Comparison of ENCODE assay signal across 8 mouse cellular contexts in genomic region chr7:45628364-45629294, GRCm38 (mm10). TPM values are rescaled to one million over a fixed set of nuclear protein-coding genes. Genes with fewer than 3 reads are reported as not detected.
A peak's percentile ranks its signal among the peaks of the same experiment; 100 is the strongest.
DNase-seq lines count a peak whose midpoint lies in the region; ATAC-seq and TF ChIP-seq lines count a peak whose summit lies in the region.

No protein-coding gene starts in this region.

- peak; percentile 61 for ATAC-seq in embryonic facial prominence, embryonic 12.5 days (ENCODE audit: insufficient number of reproducible peaks, insufficient read depth, low FRiP score, low TSS enrichment)
- peak; percentile 56 for ATAC-seq in limb, embryonic 12.5 days (ENCODE audit: insufficient number of reproducible peaks, insufficient read depth, low FRiP score, low TSS enrichment, low read depth)
- peak; percentile 82 for ATAC-seq in midbrain, embryonic 14.5 days (ENCODE audit: low FRiP score, low TSS enrichment)

- H3K4me3 ChIP-seq in embryonic facial prominence, embryonic 12.5 days, result peak overlapping the region; percentile 59
- H3K4me3 ChIP-seq in heart, adult 2 months, result peak overlapping the region; percentile 65
- peak overlapping the region; percentile 61 for H3K4me3 ChIP-seq in limb, embryonic 12.5 days (replicated peaks)
- H3K4me3 ChIP-seq in midbrain, embryonic 14.5 days (replicated peaks; ENCODE audit: low read depth, low read length), result peak overlapping the region; percentile 56
- H3K4me3 ChIP-seq in small intestine, adult 2 months (ENCODE audit: low read depth, low read length), result peak overlapping the region; percentile 59

- no peak; the same call in 1 of the 2 replicates for TF ChIP-seq CTCF in heart, adult 2 months (IDR thresholded peaks at IDR 0.05)
- TF ChIP-seq CTCF in small intestine, adult 2 months (IDR thresholded peaks at IDR 0.05; ENCODE audit: extremely low read depth, insufficient read length, insufficient replicate concordance, low read depth, low read length), result peak; percentile 87

- peak overlapping the region; percentile 98 for H3K4me2 ChIP-seq in embryonic facial prominence, embryonic 12.5 days (replicated peaks)
- peak overlapping the region; percentile 88 for H3K4me2 ChIP-seq in limb, embryonic 12.5 days
- H3K4me2 ChIP-seq in midbrain, embryonic 14.5 days (ENCODE audit: low read length), result peak overlapping the region; percentile 95

- H3K36me3 ChIP-seq in embryonic facial prominence, embryonic 12.5 days, result no peaks in the 10 kb centered on the region
- peaks cover 15% of the 10 kb centered on the region for H3K36me3 ChIP-seq in heart, adult 2 months (ENCODE audit: control insufficient read depth, insufficient read depth, low read length)
- H3K36me3 ChIP-seq in limb, embryonic 12.5 days, result no peaks in the 10 kb centered on the region
- H3K36me3 ChIP-seq in midbrain, embryonic 14.5 days (ENCODE audit: control insufficient read depth, insufficient read depth, low read length), result no peaks in the 10 kb centered on the region
- H3K36me3 ChIP-seq in small intestine, adult 2 months (ENCODE audit: control insufficient read depth, insufficient read depth, low read length), result no peaks in the 10 kb centered on the region

- TF ChIP-seq POLR2A in heart, adult 2 months (IDR thresholded peaks at IDR 0.05; ENCODE audit: insufficient read depth, low read depth, low read length), result peak; percentile 55; the same call in 1 of the 2 replicates
- TF ChIP-seq POLR2A in small intestine, adult 2 months (IDR thresholded peaks at IDR 0.05; ENCODE audit: low read depth, low read length), result no peak; the same call in 1 of the 2 replicates

- intact Hi-C loops in heart, adult 2 months (cut with DNase I), result loop anchor here (1.0 kb wide), 1 partner anchor 54 kb away; no protein-coding TSS in a partner anchor

- peaks cover 9% of the 10 kb centered on the region for H3K4me1 ChIP-seq in embryonic facial prominence, embryonic 12.5 days
- peaks cover 3% of the 10 kb centered on the region for H3K4me1 ChIP-seq in heart, adult 2 months (ENCODE audit: control insufficient read depth, insufficient read depth, low read length)
- H3K4me1 ChIP-seq in limb, embryonic 12.5 days (replicated peaks), result peaks cover 11% of the 10 kb centered on the region
- peaks cover 6% of the 10 kb centered on the region; the same call in 1 of the 2 replicates for H3K4me1 ChIP-seq in midbrain, embryonic 14.5 days (ENCODE audit: control insufficient read depth, insufficient read depth, low read length)
- no peaks in the 10 kb centered on the region; the same call in 1 of the 2 replicates for H3K4me1 ChIP-seq in small intestine, adult 2 months (ENCODE audit: control insufficient read depth, insufficient read depth, insufficient read length, low read length)

- 1% methylated on average over 105 of the region's 105 CpGs for WGBS in embryonic facial prominence, embryonic 12.5 days
- WGBS in heart, adult 2 months, result 2% methylated on average over 102 of the region's 105 CpGs
- WGBS in limb, embryonic 12.5 days, result 1% methylated on average over 105 of the region's 105 CpGs
- under 1% methylated on average over 99 of the region's 105 CpGs for WGBS in midbrain, embryonic 14.5 days
- WGBS in small intestine, adult 2 months, result 2% methylated on average over 104 of the region's 105 CpGs

- no peaks in the 10 kb centered on the region for H3K9me3 ChIP-seq in embryonic facial prominence, embryonic 12.5 days
- no peaks in the 10 kb centered on the region for H3K9me3 ChIP-seq in limb, embryonic 12.5 days
- no peaks in the 10 kb centered on the region for H3K9me3 ChIP-seq in midbrain, embryonic 14.5 days (ENCODE audit: control insufficient read depth, low read length)

- no peaks in the 10 kb centered on the region; the same call in 1 of the 2 replicates for H3K79me2 ChIP-seq in heart, adult 2 months (replicated peaks; ENCODE audit: control insufficient read depth, insufficient read depth, low read length)

- peak overlapping the region; percentile 75 for H3K9ac ChIP-seq in embryonic facial prominence, embryonic 12.5 days
- peak overlapping the region; percentile 78 for H3K9ac ChIP-seq in heart, adult 2 months (ENCODE audit: low read depth, low read length)
- H3K9ac ChIP-seq in limb, embryonic 12.5 days (replicated peaks), result peak overlapping the region; percentile 75
- H3K9ac ChIP-seq in midbrain, embryonic 14.5 days (replicated peaks; ENCODE audit: low read length), result peak overlapping the region; percentile 74

- peak; percentile 82 to 84 for DNase-seq in adrenal gland, postnatal 4 days (ENCODE audit: low spot score in 2 of 2)
- DNase-seq in heart, adult 2 months, result peak; percentile 92 to 93
- DNase-seq in kidney, adult 18-20 months, result peak; percentile 91
- peak; percentile 96 for DNase-seq in midbrain, embryonic 14.5 days
- no peak for DNase-seq in adipocyte (ENCODE audit: low spot score)

- H3K27ac ChIP-seq in embryonic facial prominence, embryonic 12.5 days, result peak overlapping the region; percentile 60; the same call in 1 of the 2 replicates
- peak overlapping the region; percentile 96 for H3K27ac ChIP-seq in heart, adult 2 months
- H3K27ac ChIP-seq in limb, embryonic 12.5 days, result peak overlapping the region; percentile 51; the same call in 1 of the 2 replicates
- H3K27ac ChIP-seq in midbrain, embryonic 14.5 days (replicated peaks; ENCODE audit: low read depth, low read length), result peak overlapping the region; percentile 89
- peak overlapping the region; percentile 17; the same call in 1 of the 2 replicates for H3K27ac ChIP-seq in small intestine, adult 2 months (ENCODE audit: insufficient read depth, low read depth, low read length)

- TF ChIP-seq EP300 in heart, adult 2 months (IDR thresholded peaks at IDR 0.05; ENCODE audit: insufficient read depth, low read depth, low read length), result 0 out of 2 replicates have a peak, but pooled peaks have one; percentile 48

- H3K27me3 ChIP-seq in embryonic facial prominence, embryonic 12.5 days, result peaks cover 29% of the 10 kb centered on the region
- no peaks in the 10 kb centered on the region for H3K27me3 ChIP-seq in heart, adult 2 months (ENCODE audit: control insufficient read depth, insufficient read depth, low read length)
- peaks cover 76% of the 10 kb centered on the region for H3K27me3 ChIP-seq in limb, embryonic 12.5 days
- peaks cover 8% of the 10 kb centered on the region; the same call in 1 of the 2 replicates for H3K27me3 ChIP-seq in midbrain, embryonic 14.5 days (ENCODE audit: control insufficient read depth, insufficient read depth, low read length)
- H3K27me3 ChIP-seq in small intestine, adult 2 months (ENCODE audit: control insufficient read depth, insufficient read depth, low read length), result peaks cover 35% of the 10 kb centered on the region

RNA-seq across cellular contexts. Expression of gene Rasip1, which starts 1.3 kb away (rescaled TPM):
- total RNA-seq in adrenal gland, postnatal 4 days (2021), result 10 to 100 TPM; 31.1 to 31.2 TPM
- 16.4 and 16.8 TPM in 2 replicates for polyA plus RNA-seq in embryonic facial prominence, embryonic 12.5 days (2016; fragmentation: Nextera tagmentation; extraction: Ambion mirVana)
- 10 to 100 TPM; 25.0 to 25.5 TPM for total RNA-seq in heart, adult 2 months (2021)
- polyA plus RNA-seq in heart, adult 2 months (2012; rRNA removed), result 30.5 and 30.9 TPM in 2 replicates
- 11.7 and 13.4 TPM in 2 replicates for polyA plus RNA-seq in limb, embryonic 12.5 days (2016; fragmentation: Nextera tagmentation; extraction: Ambion mirVana)
- polyA plus RNA-seq in midbrain, embryonic 14.5 days (2014; fragmentation: Nextera tagmentation; extraction: Ambion mirVana), result 12.3 and 14.9 TPM in 2 replicates
- 7.2 and 11.6 TPM in 2 replicates for polyA plus RNA-seq in small intestine, adult 2 months (2012; rRNA removed)

RNA-seq across cellular contexts. Expression of gene Izumo1, which starts 7.0 kb away (rescaled TPM):
- total RNA-seq in adrenal gland, postnatal 4 days (2021), result 1 to 10 TPM in 1 of 2 experiments, under 1 TPM in 1; 0.54 to 1.1 TPM
- 0.10 and 0.23 TPM in 2 replicates for polyA plus RNA-seq in embryonic facial prominence, embryonic 12.5 days (2016; fragmentation: Nextera tagmentation; extraction: Ambion mirVana)
- under 1 TPM; 0.26 to 0.27 TPM for total RNA-seq in heart, adult 2 months (2021)
- polyA plus RNA-seq in heart, adult 2 months (2012; rRNA removed), result 0.29 and 0.70 TPM in 2 replicates
- 0.13 and 0.17 TPM in 2 replicates for polyA plus RNA-seq in limb, embryonic 12.5 days (2016; fragmentation: Nextera tagmentation; extraction: Ambion mirVana)
- not detected in 2 replicates for polyA plus RNA-seq in midbrain, embryonic 14.5 days (2014; fragmentation: Nextera tagmentation; extraction: Ambion mirVana)
- 0.24 and 0.25 TPM in 2 replicates for polyA plus RNA-seq in small intestine, adult 2 months (2012; rRNA removed)

RNA-seq across cellular contexts. Expression of gene Mamstr, which starts 11.1 kb away (rescaled TPM):
- 10 to 100 TPM; 11.5 to 14.2 TPM for total RNA-seq in adrenal gland, postnatal 4 days (2021)
- 4.0 and 5.4 TPM in 2 replicates for polyA plus RNA-seq in embryonic facial prominence, embryonic 12.5 days (2016; fragmentation: Nextera tagmentation; extraction: Ambion mirVana)
- 1 to 10 TPM; 3.8 to 4.0 TPM for total RNA-seq in heart, adult 2 months (2021)
- polyA plus RNA-seq in heart, adult 2 months (2012; rRNA removed), result 11.3 and 12.0 TPM in 2 replicates
- 5.7 and 5.9 TPM in 2 replicates for polyA plus RNA-seq in limb, embryonic 12.5 days (2016; fragmentation: Nextera tagmentation; extraction: Ambion mirVana)
- polyA plus RNA-seq in midbrain, embryonic 14.5 days (2014; fragmentation: Nextera tagmentation; extraction: Ambion mirVana), result 3.0 and 4.3 TPM in 2 replicates
- polyA plus RNA-seq in small intestine, adult 2 months (2012; rRNA removed), result 0.63 and 0.84 TPM in 2 replicates

RNA-seq across cellular contexts. Expression of gene Fut1, which starts 11.5 kb away (rescaled TPM):
- under 1 TPM in 1 of 2 experiments, not detected in 1; 0.22 TPM for total RNA-seq in adrenal gland, postnatal 4 days (2021)
- 0.56 and 0.61 TPM in 2 replicates for polyA plus RNA-seq in embryonic facial prominence, embryonic 12.5 days (2016; fragmentation: Nextera tagmentation; extraction: Ambion mirVana)
- not detected for total RNA-seq in heart, adult 2 months (2021)
- 0.25 TPM in 1 of 2 replicates, not detected in the other for polyA plus RNA-seq in heart, adult 2 months (2012; rRNA removed)
- polyA plus RNA-seq in limb, embryonic 12.5 days (2016; fragmentation: Nextera tagmentation; extraction: Ambion mirVana), result not detected in 2 replicates
- polyA plus RNA-seq in midbrain, embryonic 14.5 days (2014; fragmentation: Nextera tagmentation; extraction: Ambion mirVana), result not detected in 2 replicates
- polyA plus RNA-seq in small intestine, adult 2 months (2012; rRNA removed), result 1.7 and 2.5 TPM in 2 replicates

RNA-seq across cellular contexts. Expression of gene Fgf21, which starts 13.3 kb away (rescaled TPM):
- total RNA-seq in adrenal gland, postnatal 4 days (2021), result under 1 TPM in 1 of 2 experiments, not detected in 1; 0.34 TPM
- 0.17 TPM in 1 of 2 replicates, not detected in the other for polyA plus RNA-seq in embryonic facial prominence, embryonic 12.5 days (2016; fragmentation: Nextera tagmentation; extraction: Ambion mirVana)
- not detected for total RNA-seq in heart, adult 2 months (2021)
- polyA plus RNA-seq in heart, adult 2 months (2012; rRNA removed), result not detected in 2 replicates
- polyA plus RNA-seq in limb, embryonic 12.5 days (2016; fragmentation: Nextera tagmentation; extraction: Ambion mirVana), result not detected in 2 replicates
- polyA plus RNA-seq in midbrain, embryonic 14.5 days (2014; fragmentation: Nextera tagmentation; extraction: Ambion mirVana), result not detected in 2 replicates
- 0.29 and 4.2 TPM in 2 replicates for polyA plus RNA-seq in small intestine, adult 2 months (2012; rRNA removed)

Comparison
In these comparisons a context has a peak if more than half of its experiments do, and no peak if none do; other contexts are left out.
1. H3K27ac ChIP-seq: peak in every context shown above with its lines; median percentile 96 in heart, adult 2 months; 89 in midbrain, embryonic 14.5 days; 60 in embryonic facial prominence, embryonic 12.5 days; 51 in limb, embryonic 12.5 days; 17 in small intestine, adult 2 months.